Mouse (Mus musculus): ENCODE data around the gene Vac14. TPM values are rescaled to one million over a fixed set of nuclear protein-coding genes. Genes with fewer than 3 reads are reported as not detected.

Gene Vac14
- polyA plus RNA-seq, 1 experiment from 2014 or later: 32.2 TPM

- H3K4me3 ChIP-seq (ENCODE audit: low read length): peak within 1 kb of the TSS; percentile 72
- H3K9ac ChIP-seq (ENCODE audit: low read depth, low read length): peak within 1 kb of the TSS; percentile 97
- no peaks in the 10 kb centered on the region for H3K27me3 ChIP-seq (ENCODE audit: control insufficient read depth, insufficient read depth, low read length)
- peak; percentile 89 for ATAC-seq (ENCODE audit: low FRiP score, low TSS enrichment)
- peak within 1 kb of the TSS; percentile 69; the same call in 1 of the 2 replicates for H3K27ac ChIP-seq (ENCODE audit: low read depth, low read length)
- H3K36me3 ChIP-seq (ENCODE audit: control insufficient read depth, insufficient read depth, low read length): no peaks in the 10 kb centered on the region; the same call in 1 of the 2 replicates
- peak within 1 kb of the TSS; percentile 89 for H3K4me2 ChIP-seq (replicated peaks; ENCODE audit: low read depth, low read length)
- 4% methylated on average over 63 of the region's 75 CpGs for WGBS
- H3K9me3 ChIP-seq (ENCODE audit: control insufficient read depth, low read length): no peaks in the 10 kb centered on the region
- peaks cover 83% of the 10 kb centered on the region for H3K4me1 ChIP-seq (ENCODE audit: control insufficient read depth, insufficient read depth, low read length)
Observed at GRCm38 (mm10) chr8:110720685-110721598, 102.6 kb downstream of the Vac14 start, which contains the start of gene Mtss1l. Mtss1l (plus strand) TSS chr8:110721476.

- H3K9ac ChIP-seq (ENCODE audit: low read depth, low read length): peak overlapping the region; percentile 97
- peaks cover 3% of the 10 kb centered on the region; the same call in 1 of the 2 replicates for H3K36me3 ChIP-seq (ENCODE audit: control insufficient read depth, insufficient read depth, low read length)
- H3K4me2 ChIP-seq (replicated peaks; ENCODE audit: low read depth, low read length): peak overlapping the region; percentile 89
- under 1% methylated on average over 38 of the region's 59 CpGs for WGBS
- no peaks in the 10 kb centered on the region for H3K9me3 ChIP-seq (ENCODE audit: control insufficient read depth, low read length)
- ATAC-seq (ENCODE audit: low FRiP score, low TSS enrichment): peak; percentile 43
- peak overlapping the region; percentile 69; the same call in 1 of the 2 replicates for H3K27ac ChIP-seq (ENCODE audit: low read depth, low read length)
- peaks cover 80% of the 10 kb centered on the region for H3K4me1 ChIP-seq (ENCODE audit: control insufficient read depth, insufficient read depth, low read length)
- peak overlapping the region; percentile 72 for H3K4me3 ChIP-seq (ENCODE audit: low read length)
- H3K27me3 ChIP-seq (ENCODE audit: control insufficient read depth, insufficient read depth, low read length): no peaks in the 10 kb centered on the region
Observed at GRCm38 (mm10) chr8:110721606-110722413, 103.4 kb downstream of the Vac14 start.

DNA sequence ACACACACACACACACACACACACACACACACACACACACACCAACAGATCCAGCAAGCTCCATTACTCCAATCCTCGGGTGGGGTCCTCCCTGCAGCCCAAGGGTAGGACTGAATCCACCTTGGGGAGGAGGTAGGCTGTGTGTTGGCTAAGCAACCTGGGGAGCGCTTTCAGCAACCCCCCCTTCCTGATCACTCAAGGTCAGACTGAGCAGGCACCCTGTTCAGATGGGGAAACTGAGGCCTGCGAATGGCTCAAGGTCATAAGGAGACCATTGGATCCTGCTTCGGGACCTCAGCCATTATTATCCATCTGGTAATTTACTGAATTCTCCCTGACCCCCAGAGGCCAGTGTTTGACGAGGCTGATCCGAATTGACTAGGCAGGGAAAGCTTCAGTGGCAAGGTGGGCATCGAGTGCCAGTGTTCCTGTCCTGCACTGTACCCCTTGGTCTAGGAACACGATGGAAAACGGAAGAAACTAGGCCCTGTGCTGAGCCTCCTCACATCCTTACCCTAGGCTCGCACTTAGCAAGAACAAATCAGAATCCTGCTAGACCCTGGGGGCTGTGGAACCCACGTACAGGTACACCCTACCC is 104.1 kb downstream of the Vac14 start:
- Histone ChIP-seq H3K9me3 (ENCODE audit: control insufficient read depth, low read length) (no peaks in the 10 kb centered on the region), H3K27me3 (ENCODE audit: control insufficient read depth, insufficient read depth, low read length) (no peaks in the 10 kb centered on the region), H3K36me3 (ENCODE audit: control insufficient read depth, insufficient read depth, low read length) (peaks cover 9% of the 10 kb centered on the region), H3K4me3 (ENCODE audit: low read length) (peak overlapping the region; percentile 72), H3K4me2 (replicated peaks; ENCODE audit: low read depth, low read length) (peak overlapping the region; percentile 89), H3K4me1 (ENCODE audit: control insufficient read depth, insufficient read depth, low read length) (peaks cover 79% of the 10 kb centered on the region), H3K27ac (ENCODE audit: low read depth, low read length) (0 out of 2 replicates have a peak overlapping the region, but pooled peaks have one; percentile 14), H3K9ac (ENCODE audit: low read depth, low read length) (peak overlapping the region; percentile 97)
- WGBS: 42% methylated on average over 11 of the region's 11 CpGs
- ATAC-seq (ENCODE audit: low FRiP score, low TSS enrichment): no peak

DNA sequence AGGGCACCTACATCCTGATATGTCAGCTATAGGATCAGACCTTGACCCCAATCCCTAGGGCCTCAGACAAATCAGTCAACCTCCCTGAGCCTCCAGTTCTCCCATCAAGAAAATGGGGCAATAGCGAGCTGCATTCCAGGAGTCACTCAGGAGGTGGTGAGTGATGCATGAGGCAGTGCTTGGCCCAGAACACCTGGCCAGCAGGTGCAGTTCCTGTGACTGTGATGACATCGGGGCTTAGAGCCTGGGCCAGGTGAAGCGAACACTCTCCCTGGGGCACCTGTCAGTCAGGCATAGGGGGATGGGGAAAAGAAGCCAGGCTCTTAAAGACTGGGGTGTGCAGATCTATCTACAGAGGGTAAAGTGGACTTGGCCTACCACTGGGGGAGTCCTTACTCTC is 106.1 kb downstream of the Vac14 start:
- Histone ChIP-seq H3K27me3 (ENCODE audit: control insufficient read depth, insufficient read depth, low read length) (no peaks in the 10 kb centered on the region), H3K4me1 (ENCODE audit: control insufficient read depth, insufficient read depth, low read length) (peaks cover 60% of the 10 kb centered on the region), H3K4me2 (replicated peaks; ENCODE audit: low read depth, low read length) (0 out of 2 replicates have a peak overlapping the region, but pooled peaks have one; percentile 15), H3K9me3 (ENCODE audit: control insufficient read depth, low read length) (no peaks in the 10 kb centered on the region), H3K9ac (ENCODE audit: low read depth, low read length) (peak overlapping the region; percentile 28; the same call in 1 of the 2 replicates), H3K4me3 (ENCODE audit: low read length) (no peak overlapping the region), H3K36me3 (ENCODE audit: control insufficient read depth, insufficient read depth, low read length) (peaks cover 29% of the 10 kb centered on the region), H3K27ac (ENCODE audit: low read depth, low read length) (no peak overlapping the region)
- 73% methylated on average over 3 of the region's 3 CpGs for WGBS
- no peak for ATAC-seq (ENCODE audit: low FRiP score, low TSS enrichment)

- H3K9ac ChIP-seq (ENCODE audit: low read depth, low read length): 0 out of 2 replicates have a peak overlapping the region, but pooled peaks have one; percentile 20
Observed at GRCm38 (mm10) chr8:110725084-110725838, 106.9 kb downstream of the Vac14 start.

DNA sequence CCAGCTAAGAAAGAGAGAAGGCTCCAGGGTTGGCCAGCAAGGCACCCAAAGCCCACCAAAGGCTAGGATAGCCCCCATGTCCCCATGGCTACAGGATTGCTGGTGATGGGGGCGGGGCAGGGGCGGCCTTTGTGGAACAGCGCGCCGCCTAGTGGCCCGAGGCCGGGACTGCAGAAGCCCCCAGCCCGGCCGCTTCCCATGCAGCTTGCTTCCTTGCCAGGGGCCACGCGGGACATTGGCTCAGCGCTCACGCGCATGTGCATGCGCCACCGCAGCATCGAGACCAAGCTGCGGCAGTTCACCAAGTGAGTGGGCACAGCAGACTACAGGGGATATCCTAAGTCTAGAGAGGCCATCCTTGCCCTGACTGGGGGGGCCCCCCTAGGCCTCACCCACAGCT is 108.5 kb downstream of the Vac14 start:
- no peak overlapping the region for H3K4me2 ChIP-seq (replicated peaks; ENCODE audit: low read depth, low read length)
- 18% methylated on average over 18 of the region's 18 CpGs for WGBS
- H3K27ac ChIP-seq (ENCODE audit: low read depth, low read length): no peak overlapping the region
- peaks cover 51% of the 10 kb centered on the region for H3K36me3 ChIP-seq (ENCODE audit: control insufficient read depth, insufficient read depth, low read length)
- H3K4me1 ChIP-seq (ENCODE audit: control insufficient read depth, insufficient read depth, low read length): peaks cover 45% of the 10 kb centered on the region
- H3K9me3 ChIP-seq (ENCODE audit: control insufficient read depth, low read length): no peaks in the 10 kb centered on the region
- ATAC-seq (ENCODE audit: low FRiP score, low TSS enrichment): peak; percentile 17; the same call in 1 of the 2 replicates
- no peak overlapping the region for H3K9ac ChIP-seq (ENCODE audit: low read depth, low read length)
- no peak overlapping the region for H3K4me3 ChIP-seq (ENCODE audit: low read length)
- H3K27me3 ChIP-seq (ENCODE audit: control insufficient read depth, insufficient read depth, low read length): no peaks in the 10 kb centered on the region

More at GRCm38 (mm10) chr8:110725084-110725838, 106.9 kb downstream of the Vac14 start:
- Histone ChIP-seq H3K4me2 (replicated peaks; ENCODE audit: low read depth, low read length) (no peak overlapping the region), H3K36me3 (ENCODE audit: control insufficient read depth, insufficient read depth, low read length) (peaks cover 36% of the 10 kb centered on the region), H3K4me3 (ENCODE audit: low read length) (no peak overlapping the region), H3K4me1 (ENCODE audit: control insufficient read depth, insufficient read depth, low read length) (peaks cover 52% of the 10 kb centered on the region), H3K27ac (ENCODE audit: low read depth, low read length) (peak overlapping the region; percentile 48; the same call in 1 of the 2 replicates), H3K27me3 (ENCODE audit: control insufficient read depth, insufficient read depth, low read length) (no peaks in the 10 kb centered on the region), H3K9me3 (ENCODE audit: control insufficient read depth, low read length) (no peaks in the 10 kb centered on the region)
- WGBS: 39% methylated on average over 7 of the region's 7 CpGs
- no peak for ATAC-seq (ENCODE audit: low FRiP score, low TSS enrichment)

DNA sequence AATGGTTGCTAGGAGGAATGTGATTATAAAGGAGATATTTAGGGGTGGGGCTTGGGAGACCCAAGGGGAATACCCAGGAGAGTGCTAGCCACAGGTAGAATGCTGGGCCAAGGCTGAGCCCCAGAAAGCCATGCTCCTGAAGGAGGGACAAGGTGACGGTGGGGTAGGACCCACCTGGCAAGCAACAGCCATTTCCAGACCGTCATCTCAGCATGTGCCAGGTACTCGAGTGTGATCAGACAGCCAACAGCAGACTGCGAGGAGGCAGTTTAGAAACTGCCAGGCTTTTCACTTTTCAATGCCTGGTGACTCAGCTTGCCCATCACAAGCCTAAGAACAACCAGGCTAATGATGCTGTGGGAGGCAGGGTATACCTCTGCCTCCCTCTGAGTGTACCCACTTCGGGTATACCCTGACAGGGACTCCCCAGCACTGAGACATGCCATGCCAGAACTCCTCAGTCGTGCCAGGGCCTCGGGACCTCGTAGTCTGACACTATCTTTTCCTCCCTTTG is 113.0 kb downstream of the Vac14 start:
- H3K4me2 ChIP-seq (replicated peaks; ENCODE audit: low read depth, low read length): no peak overlapping the region
- H3K27me3 ChIP-seq (ENCODE audit: control insufficient read depth, insufficient read depth, low read length): no peaks in the 10 kb centered on the region
- peaks cover 87% of the 10 kb centered on the region for H3K36me3 ChIP-seq (ENCODE audit: control insufficient read depth, insufficient read depth, low read length)
- H3K9ac ChIP-seq (ENCODE audit: low read depth, low read length): no peak overlapping the region
- H3K9me3 ChIP-seq (ENCODE audit: control insufficient read depth, low read length): no peaks in the 10 kb centered on the region
- ATAC-seq (ENCODE audit: low FRiP score, low TSS enrichment): no peak
- peaks cover 9% of the 10 kb centered on the region; the same call in 1 of the 2 replicates for H3K4me1 ChIP-seq (ENCODE audit: control insufficient read depth, insufficient read depth, low read length)
- no peak overlapping the region for H3K27ac ChIP-seq (ENCODE audit: low read depth, low read length)
- no peak overlapping the region for H3K4me3 ChIP-seq (ENCODE audit: low read length)
- 94% methylated on average over 8 of the region's 8 CpGs for WGBS

GRCm38 (mm10) chr8:110733036-110733435 is 114.7 kb downstream of the Vac14 start:
- Histone ChIP-seq H3K27me3 (ENCODE audit: control insufficient read depth, insufficient read depth, low read length) (no peaks in the 10 kb centered on the region), H3K27ac (ENCODE audit: low read depth, low read length) (no peak overlapping the region), H3K36me3 (ENCODE audit: control insufficient read depth, insufficient read depth, low read length) (peaks cover 90% of the 10 kb centered on the region), H3K9ac (ENCODE audit: low read depth, low read length) (no peak overlapping the region), H3K9me3 (ENCODE audit: control insufficient read depth, low read length) (no peaks in the 10 kb centered on the region), H3K4me2 (replicated peaks; ENCODE audit: low read depth, low read length) (no peak overlapping the region), H3K4me3 (ENCODE audit: low read length) (no peak overlapping the region), H3K4me1 (ENCODE audit: control insufficient read depth, insufficient read depth, low read length) (no peaks in the 10 kb centered on the region)
- WGBS: 93% methylated on average over 8 of the region's 8 CpGs
- ATAC-seq (ENCODE audit: low FRiP score, low TSS enrichment): no peak
